Mouse (Mus musculus) megakaryocyte, adult 5-6 weeks (primary cell): ENCODE measurements around the gene Pknox2. TPM values are rescaled to one million over a fixed set of nuclear protein-coding genes. Genes with fewer than 3 reads are reported as not detected.

Experiments
- ATAC-seq: 2 replicates; pipeline ENCODE4 v1.8.0; 2016; ENCODE audit warnings: mild to moderate bottlenecking, inconsistent platforms; ENCODE audit not compliant: poor library complexity, severe bottlenecking
- total RNA-seq, 2 experiments: library from RNA; stranded (forward) in 1 of 2; stranded (reverse) in 1 of 2; fragments of 153-499, 151-499 nt in 1 of 2; fragments of 221-1000, 200-1000 nt in 1 of 2; gene quantifications; 2 replicates each; pipeline versions ENCODE4 v1.2.3 to v1.2.4; 2015 to 2017

The Pknox2 gene
- total RNA-seq, 2 experiments from 2014 or later, result 0.04 to 0.16 TPM

GRCm38 (mm10) chr9:37103778-37104177, 43.4 kb downstream of the Pknox2 start:
- ATAC-seq, result no peak

GRCm38 (mm10) chr9:37101059-37101940, 45.9 kb downstream of the Pknox2 start:
- ATAC-seq, result no peak

GRCm38 (mm10) chr9:37099595-37099994, 47.6 kb downstream of the Pknox2 start:
- ATAC-seq, result no peak

- ATAC-seq, result no peak
These were observed 48.6 kb downstream of the Pknox2 start for GRCm38 (mm10) chr9:37098600-37098999.

GRCm38 (mm10) chr9:37094230-37094990, 52.8 kb downstream of the Pknox2 start:
- no peak for ATAC-seq

- ATAC-seq, result no peak
These were observed 54.1 kb downstream of the Pknox2 start for GRCm38 (mm10) chr9:37093086-37093485.

- no peak for ATAC-seq
These were observed 57.1 kb downstream of the Pknox2 start for GRCm38 (mm10) chr9:37089894-37090652.

- no peak for ATAC-seq
These were observed 61.8 kb downstream of the Pknox2 start for GRCm38 (mm10) chr9:37085370-37085769.

- ATAC-seq, result no peak
These were observed 65.0 kb downstream of the Pknox2 start for GRCm38 (mm10) chr9:37082246-37082645.

GRCm38 (mm10) chr9:37080309-37080708, 66.9 kb downstream of the Pknox2 start:
- ATAC-seq, result no peak

- no peak for ATAC-seq
These were observed 70.2 kb downstream of the Pknox2 start for GRCm38 (mm10) chr9:37077063-37077418.

- ATAC-seq, result no peak
These were observed 70.7 kb downstream of the Pknox2 start for GRCm38 (mm10) chr9:37076386-37077062.

- no peak for ATAC-seq
These were observed 71.3 kb downstream of the Pknox2 start for GRCm38 (mm10) chr9:37075903-37076302.

GRCm38 (mm10) chr9:37069391-37070312, 77.6 kb downstream of the Pknox2 start:
- ATAC-seq, result no peak

- no peak for ATAC-seq
These were observed 79.8 kb downstream of the Pknox2 start for GRCm38 (mm10) chr9:37067473-37067830.

- no peak for ATAC-seq
These were observed 80.3 kb downstream of the Pknox2 start for GRCm38 (mm10) chr9:37066732-37067472.

- no peak for ATAC-seq
These were observed 85.6 kb downstream of the Pknox2 start for GRCm38 (mm10) chr9:37061627-37062026.

GRCm38 (mm10) chr9:37054703-37055102, 92.5 kb downstream of the Pknox2 start:
- no peak for ATAC-seq
